ENCODE assay signal across 9 mouse cellular contexts in the genomic region with DNA sequence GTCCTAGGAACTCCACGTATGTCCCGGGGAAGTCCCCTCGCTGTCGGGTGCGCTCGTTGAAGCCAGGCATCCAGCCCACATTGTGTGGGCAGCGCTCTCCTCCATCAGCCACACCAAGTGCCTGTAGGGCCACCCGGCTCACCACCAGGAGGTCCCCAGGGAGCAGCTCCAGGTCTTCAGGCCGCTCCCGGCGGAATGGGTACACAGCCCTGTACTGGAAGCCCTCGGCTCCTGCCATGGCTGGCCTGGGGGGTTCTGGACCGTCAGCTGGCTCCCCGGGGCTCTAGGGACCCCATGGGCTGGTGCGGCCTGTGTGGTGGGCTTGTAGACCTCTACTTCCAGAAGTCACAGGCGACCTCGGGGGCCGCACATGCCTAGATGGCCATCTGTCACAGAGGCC. TPM values are rescaled to one million over a fixed set of nuclear protein-coding genes. Genes with fewer than 3 reads are reported as not detected.
DNase-seq lines count a peak whose midpoint lies in the region; ATAC-seq and TF ChIP-seq lines count a peak whose summit lies in the region.
"Had no signal": no experiment of that assay in that cellular context is flagged by ENCODE, and none has a peak within 500 bp of the region (broad histone marks: within the 10 kb centered on the region; RNA-seq: fewer than 3 reads in every experiment).

No protein-coding gene starts in this region.

- peaks cover 6% of the 10 kb centered on the region; the same call in 1 of the 2 replicates for H3K36me3 ChIP-seq in lung, postnatal 0 days (ENCODE audit: insufficient read depth, low read length)
- H3K36me3 ChIP-seq in intestine, postnatal 0 days (ENCODE audit: control insufficient read depth, insufficient read depth): peaks cover 47% of the 10 kb centered on the region
- H3K36me3 ChIP-seq in stomach, embryonic 16.5 days (ENCODE audit: control insufficient read depth, insufficient read depth, low read length): peaks cover 28% of the 10 kb centered on the region

- H3K4me3 ChIP-seq in lung, postnatal 0 days (ENCODE audit: low read depth, low read length): no peak overlapping the region
- H3K4me3 ChIP-seq in intestine, postnatal 0 days (ENCODE audit: low read depth, low read length): no peak overlapping the region
- peak overlapping the region; percentile 8; the same call in 1 of the 2 replicates for H3K4me3 ChIP-seq in stomach, embryonic 16.5 days (replicated peaks; ENCODE audit: low read length)

- H3K4me2 ChIP-seq in lung, postnatal 0 days (replicated peaks; ENCODE audit: low read depth, low read length): no peak overlapping the region
- H3K4me2 ChIP-seq in intestine, postnatal 0 days (replicated peaks; ENCODE audit: low read depth): 0 out of 2 replicates have a peak overlapping the region, but pooled peaks have one; percentile 21
- peak overlapping the region; percentile 69; the same call in 1 of the 2 replicates for H3K4me2 ChIP-seq in stomach, embryonic 16.5 days (ENCODE audit: low read depth, low read length)

- TF ChIP-seq CTCF in lung, postnatal 0 days (IDR thresholded peaks at IDR 0.05): no peak
- TF ChIP-seq CTCF in intestine, postnatal 0 days (IDR thresholded peaks at IDR 0.05; ENCODE audit: low read depth): no peak

- peaks cover 10% of the 10 kb centered on the region; the same call in 1 of the 2 replicates for H3K4me1 ChIP-seq in lung, postnatal 0 days (ENCODE audit: insufficient read depth, low read depth, low read length)
- H3K4me1 ChIP-seq in intestine, postnatal 0 days (replicated peaks; ENCODE audit: control insufficient read depth, insufficient read depth, low read length): peaks cover 26% of the 10 kb centered on the region; the same call in 1 of the 2 replicates
- H3K4me1 ChIP-seq in stomach, embryonic 16.5 days (ENCODE audit: control insufficient read depth, insufficient read depth, low read length): peaks cover 46% of the 10 kb centered on the region

- peak; percentile 25 for DNase-seq in gastrocnemius, postnatal 10 days
- DNase-seq in gastrocnemius, adult 8-10 months (ENCODE audit: low spot score in 2 of 2): no peak
- DNase-seq in lung, postnatal 0 days (ENCODE audit: low spot score): no peak
- no peak for DNase-seq in lung, adult 18-20 months
- DNase-seq in frontal cortex, adult 2 months (ENCODE audit: extremely low spot score in 1 of 2, low spot score in 1 of 2): no peak
- DNase-seq in left cerebral cortex, adult 18-20 months (ENCODE audit: low spot score in 2 of 2): no peak
- DNase-seq: gastrocnemius, postnatal 36 days had no signal

- no peak for TF ChIP-seq EP300 in lung, postnatal 0 days (IDR thresholded peaks at IDR 0.05)

- H3K9me3 ChIP-seq in lung, postnatal 0 days (ENCODE audit: low read length): no peaks in the 10 kb centered on the region
- no peaks in the 10 kb centered on the region for H3K9me3 ChIP-seq in intestine, postnatal 0 days (ENCODE audit: control insufficient read depth)
- H3K9me3 ChIP-seq in stomach, embryonic 16.5 days (replicated peaks; ENCODE audit: control insufficient read depth, low read length): no peaks in the 10 kb centered on the region

- H3K27me3 ChIP-seq in lung, postnatal 0 days (replicated peaks; ENCODE audit: insufficient read depth, low read length): no peaks in the 10 kb centered on the region
- no peaks in the 10 kb centered on the region for H3K27me3 ChIP-seq in intestine, postnatal 0 days (replicated peaks; ENCODE audit: control insufficient read depth, insufficient read depth, low read length)
- H3K27me3 ChIP-seq in stomach, embryonic 16.5 days (ENCODE audit: control insufficient read depth, insufficient read depth, low read length): no peaks in the 10 kb centered on the region

- ATAC-seq in lung, postnatal 0 days: no peak
- no peak for ATAC-seq in intestine, postnatal 0 days
- no peak for ATAC-seq in stomach, embryonic 16.5 days (ENCODE audit: insufficient read depth, low FRiP score)

- H3K27ac ChIP-seq in lung, postnatal 0 days (ENCODE audit: low read length): no peak overlapping the region
- peak overlapping the region; percentile 98; the same call in 1 of the 2 replicates for H3K27ac ChIP-seq in intestine, postnatal 0 days (ENCODE audit: low read depth, low read length)
- H3K27ac ChIP-seq in stomach, embryonic 16.5 days (ENCODE audit: low read length): peak overlapping the region; percentile 89

- WGBS in lung, postnatal 0 days: 91% methylated on average over 18 of the region's 18 CpGs
- WGBS in intestine, postnatal 0 days: 93% methylated on average over 18 of the region's 18 CpGs
- 95% methylated on average over 18 of the region's 18 CpGs for WGBS in stomach, embryonic 16.5 days

- H3K9ac ChIP-seq in lung, postnatal 0 days (replicated peaks; ENCODE audit: low read depth): peak overlapping the region; percentile 95; the same call in 1 of the 2 replicates
- H3K9ac ChIP-seq in intestine, postnatal 0 days (ENCODE audit: low read depth, low read length): peak overlapping the region; percentile 96
- peak overlapping the region; percentile 98 for H3K9ac ChIP-seq in stomach, embryonic 16.5 days (ENCODE audit: low read length)

RNA-seq across cellular contexts. Expression of a gene that starts 1.8 kb away (rescaled TPM):
- 10 to 100 TPM; 39.4 to 47.2 TPM for total RNA-seq in gastrocnemius, postnatal 10 days (2021)
- total RNA-seq in gastrocnemius, adult 8-10 months (2022): 10 to 100 TPM; 14.5 to 17.4 (median 16.0) TPM
- 28.0 and 30.5 TPM in 2 replicates for polyA plus RNA-seq in lung, postnatal 0 days (2015; fragmentation: Nextera tagmentation; extraction: Ambion mirVana)
- 37.4 and 41.0 TPM in 2 replicates for polyA plus RNA-seq in intestine, postnatal 0 days (2015; fragmentation: Nextera tagmentation; extraction: Ambion mirVana)
- polyA plus RNA-seq in stomach, embryonic 16.5 days (2015; fragmentation: Nextera tagmentation; extraction: Ambion mirVana): 57.6 and 60.8 TPM in 2 replicates
- polyA plus RNA-seq in frontal cortex, adult 2 months (2012; rRNA removed): 180 and 183 TPM in 2 replicates
- 100 to 1,000 TPM; 150 to 153 TPM for total RNA-seq in left cerebral cortex, adult 18-20 months (2021)

RNA-seq across cellular contexts. Expression of a gene that starts 14.0 kb away (rescaled TPM):
- 10 to 100 TPM; 30.1 to 31.4 TPM for total RNA-seq in gastrocnemius, postnatal 10 days (2021)
- 10 to 100 TPM; 19.7 to 24.6 (median 22.2) TPM for total RNA-seq in gastrocnemius, adult 8-10 months (2022)
- polyA plus RNA-seq in lung, postnatal 0 days (2015; fragmentation: Nextera tagmentation; extraction: Ambion mirVana): 57.4 and 88.8 TPM in 2 replicates
- polyA plus RNA-seq in intestine, postnatal 0 days (2015; fragmentation: Nextera tagmentation; extraction: Ambion mirVana): 76.3 and 80.6 TPM in 2 replicates
- 47.6 and 54.3 TPM in 2 replicates for polyA plus RNA-seq in stomach, embryonic 16.5 days (2015; fragmentation: Nextera tagmentation; extraction: Ambion mirVana)
- 47.6 and 60.6 TPM in 2 replicates for polyA plus RNA-seq in frontal cortex, adult 2 months (2012; rRNA removed)
- 10 to 100 TPM; 31.3 to 31.4 TPM for total RNA-seq in left cerebral cortex, adult 18-20 months (2021)

RNA-seq across cellular contexts. Expression of a gene that starts 20.3 kb away (rescaled TPM):
- total RNA-seq in gastrocnemius, postnatal 10 days (2021): 10 to 100 TPM; 44.6 to 50.4 TPM
- total RNA-seq in gastrocnemius, adult 8-10 months (2022): 10 to 100 TPM; 28.5 to 34.0 (median 32.3) TPM
- polyA plus RNA-seq in lung, postnatal 0 days (2015; fragmentation: Nextera tagmentation; extraction: Ambion mirVana): 17.6 and 28.6 TPM in 2 replicates
- 18.8 and 19.5 TPM in 2 replicates for polyA plus RNA-seq in intestine, postnatal 0 days (2015; fragmentation: Nextera tagmentation; extraction: Ambion mirVana)
- 23.4 and 23.8 TPM in 2 replicates for polyA plus RNA-seq in stomach, embryonic 16.5 days (2015; fragmentation: Nextera tagmentation; extraction: Ambion mirVana)
- polyA plus RNA-seq in frontal cortex, adult 2 months (2012; rRNA removed): 1,054 and 1,113 TPM in 2 replicates
- total RNA-seq in left cerebral cortex, adult 18-20 months (2021): 100 to 1,000 TPM; 870 to 892 TPM

RNA-seq across cellular contexts. Expression of a gene that starts 30.1 kb away (rescaled TPM):
- 1 to 10 TPM; 7.2 to 8.9 TPM for total RNA-seq in gastrocnemius, postnatal 10 days (2021)
- 1 to 10 TPM; 1.7 to 4.5 (median 2.4) TPM for total RNA-seq in gastrocnemius, adult 8-10 months (2022)
- polyA plus RNA-seq in lung, postnatal 0 days (2015; fragmentation: Nextera tagmentation; extraction: Ambion mirVana): 7.3 and 7.6 TPM in 2 replicates
- polyA plus RNA-seq in intestine, postnatal 0 days (2015; fragmentation: Nextera tagmentation; extraction: Ambion mirVana): 4.4 and 7.2 TPM in 2 replicates
- polyA plus RNA-seq in stomach, embryonic 16.5 days (2015; fragmentation: Nextera tagmentation; extraction: Ambion mirVana): 10.0 and 10.5 TPM in 2 replicates
- 178 and 202 TPM in 2 replicates for polyA plus RNA-seq in frontal cortex, adult 2 months (2012; rRNA removed)
- total RNA-seq in left cerebral cortex, adult 18-20 months (2021): 100 to 1,000 TPM; 317 to 334 TPM

RNA-seq across cellular contexts. Expression of a gene that starts 33.5 kb away (rescaled TPM):
- under 1 TPM; 0.16 to 0.23 TPM for total RNA-seq in gastrocnemius, postnatal 10 days (2021)
- total RNA-seq in gastrocnemius, adult 8-10 months (2022): not detected
- polyA plus RNA-seq in lung, postnatal 0 days (2015; fragmentation: Nextera tagmentation; extraction: Ambion mirVana): 0.13 and 0.16 TPM in 2 replicates
- polyA plus RNA-seq in intestine, postnatal 0 days (2015; fragmentation: Nextera tagmentation; extraction: Ambion mirVana): 0.29 and 0.31 TPM in 2 replicates
- polyA plus RNA-seq in stomach, embryonic 16.5 days (2015; fragmentation: Nextera tagmentation; extraction: Ambion mirVana): 0.23 TPM in 1 of 2 replicates, not detected in the other
- 0.48 and 0.71 TPM in 2 replicates for polyA plus RNA-seq in frontal cortex, adult 2 months (2012; rRNA removed)
- under 1 TPM; 0.63 to 0.77 TPM for total RNA-seq in left cerebral cortex, adult 18-20 months (2021)

Comparison
In these comparisons a context has a peak if more than half of its experiments do, and no peak if none do; other contexts are left out.
1. RNA of a gene that starts 20.3 kb away (polyA plus RNA-seq): 1,054 to 1,113 TPM in frontal cortex, adult 2 months; 17.6 to 28.6 TPM in lung, postnatal 0 days, 23.4 to 23.8 TPM in stomach, embryonic 16.5 days and 18.8 to 19.5 TPM in intestine, postnatal 0 days; every median in the first group is over 10 times any median in the second.
2. Peak in every context shown above with its lines, with median percentiles within 50 percentile points of each other: H3K9ac ChIP-seq.